Mouse (Mus musculus) heart, adult 18-20 months (tissue): ENCODE measurements at regions not wholly inside any gene's neighbourhood (a gene's known extent, or its start where the extent isn't known, plus 50 kb on each side); places are given as distances from the start of the nearest gene placed in this dataset.

Source experiments
- DNase-seq, 2 experiments: peaks; one replicate each; pipeline ENCODE4 v3.0.0; 2021 to 2022; ENCODE audit warnings: mixed read lengths in 1 of 2

- peak; percentile 58 to 83 for DNase-seq
Observed at GRCm38 (mm10) chr14:32735356-32735755, 50.3 kb upstream of the 3425401B19Rik start.
